Mouse (Mus musculus) CD4-positive, CD25-positive, alpha-beta regulatory T cell, adult 9 weeks (primary cell): Measurements from ENCODE around the gene Hmgcr. TPM values are rescaled to one million over a fixed set of nuclear protein-coding genes. Genes with fewer than 3 reads are reported as not detected.

Experiments
- polyA plus RNA-seq: library from polyadenylated mRNA; unstranded; fragments of 100-300 nt; shearing (Covaris generic); gene quantifications from one replicate; pipeline ENCODE4 v1.2.1, GENCODE M21; 2017

The Hmgcr gene
- polyA plus RNA-seq: 82.8 TPM

GRCm38 (mm10) chr13:96670406-96671077, at the start of gene Hmgcr:
Gene Hmgcr (minus strand): TSS chr13:96670936.

Other genes with a start within 250 kb of the Hmgcr start
- not detected for gene Ankdd1b, start 199.7 kb downstream of the Hmgcr start, polyA plus RNA-seq
- not detected for gene Gm17622, start 180.2 kb downstream of the Hmgcr start, polyA plus RNA-seq
- 23.9 TPM for gene Polk, start 128.4 kb downstream of the Hmgcr start, polyA plus RNA-seq
- 5.6 TPM for gene Col4a3bp, start 128.3 kb downstream of the Hmgcr start, polyA plus RNA-seq
- gene Ankrd31, start 77.3 kb upstream of the Hmgcr start, polyA plus RNA-seq: not detected